Mouse (Mus musculus) urinary bladder, postnatal 4 days (tissue): ENCODE results near the gene Hmgcs2.

ENCODE experiments used
- DNase-seq, 2 experiments: peaks; one replicate each; pipeline ENCODE4 v3.0.0; 2021 to 2022; ENCODE audit warnings: low spot score in 2 of 2

Hmgcs2 gene

DNA sequence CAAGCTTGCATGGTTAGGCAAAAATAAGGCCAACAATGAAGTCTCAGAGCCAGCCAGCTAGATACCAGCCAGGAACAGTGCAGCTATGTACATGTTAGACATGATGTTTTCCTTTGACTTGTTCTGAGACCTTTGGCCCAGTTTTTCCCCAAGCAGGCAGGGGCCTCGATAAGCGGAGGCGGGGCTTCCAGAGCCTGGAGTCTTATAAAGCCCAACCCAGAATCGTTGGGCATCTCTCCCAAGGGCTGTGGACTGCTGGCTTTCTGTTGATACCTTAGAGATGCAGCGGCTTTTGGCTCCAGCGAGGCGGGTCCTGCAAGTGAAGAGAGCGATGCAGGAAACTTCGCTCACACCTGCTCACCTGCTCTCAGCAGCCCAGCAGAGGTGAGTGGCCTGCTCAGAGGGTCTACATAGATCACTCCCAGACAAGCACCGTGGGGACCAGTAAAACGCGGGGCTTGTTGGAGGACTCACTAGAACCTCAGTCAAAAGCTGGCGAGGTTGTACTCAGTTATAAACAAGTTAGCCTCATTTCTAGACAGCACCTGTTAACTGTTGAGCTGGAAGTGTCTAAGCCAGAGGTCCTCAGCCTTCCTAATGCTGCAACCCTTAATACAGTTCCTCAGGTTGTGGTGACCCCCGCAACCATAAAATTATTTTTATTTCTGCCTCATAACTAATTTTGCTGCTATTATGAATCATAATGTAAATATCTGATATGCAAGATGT lies at the start of gene Hmgcs2:
Gene Hmgcs2 (plus strand): TSS at position 232 of the 729 bp plus-strand sequence.
- peak in 1 of 2 experiments; percentile 76 for DNase-seq

DNA sequence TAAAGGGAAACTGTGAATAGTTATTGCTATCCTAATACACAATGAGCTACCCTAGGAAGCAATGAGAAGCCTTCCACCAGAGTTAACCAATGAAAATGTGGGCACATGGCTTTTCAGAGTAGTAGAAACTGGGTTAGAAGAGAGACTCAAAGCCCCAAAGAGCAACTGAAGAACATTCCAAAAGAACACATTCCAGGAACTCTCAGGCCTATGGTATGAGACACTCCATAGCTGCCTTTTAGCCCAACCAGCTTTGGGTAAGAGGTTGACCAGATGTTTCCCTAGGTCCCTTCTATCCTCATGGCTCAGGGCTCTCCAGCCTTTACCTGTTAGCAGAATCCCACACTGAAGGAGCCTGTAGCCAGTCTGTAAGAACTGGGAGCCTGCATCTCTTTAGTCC lies 46.7 kb upstream of the Hmgcs2 start:
- DNase-seq = no peak

DNA sequence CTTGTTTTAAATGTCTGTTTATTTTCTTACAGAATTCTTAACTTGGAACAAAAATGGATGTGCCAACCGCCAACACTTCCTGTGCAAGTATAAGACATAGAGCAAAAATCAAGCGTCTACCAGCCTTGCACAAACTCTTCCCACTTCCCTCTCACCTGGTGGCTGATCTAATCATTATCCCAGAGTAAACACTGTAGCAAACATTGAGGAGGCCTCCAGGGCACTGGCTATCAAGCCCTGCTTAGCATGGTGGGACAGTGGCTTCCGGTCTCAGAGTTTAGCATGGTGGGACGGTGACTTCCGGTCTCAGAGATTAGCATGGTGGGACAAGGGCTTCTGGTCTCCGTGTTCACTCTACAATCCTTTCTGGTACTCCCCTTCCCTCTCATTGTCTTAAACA lies 44.0 kb upstream of the Hmgcs2 start:
- DNase-seq = no peak

DNA sequence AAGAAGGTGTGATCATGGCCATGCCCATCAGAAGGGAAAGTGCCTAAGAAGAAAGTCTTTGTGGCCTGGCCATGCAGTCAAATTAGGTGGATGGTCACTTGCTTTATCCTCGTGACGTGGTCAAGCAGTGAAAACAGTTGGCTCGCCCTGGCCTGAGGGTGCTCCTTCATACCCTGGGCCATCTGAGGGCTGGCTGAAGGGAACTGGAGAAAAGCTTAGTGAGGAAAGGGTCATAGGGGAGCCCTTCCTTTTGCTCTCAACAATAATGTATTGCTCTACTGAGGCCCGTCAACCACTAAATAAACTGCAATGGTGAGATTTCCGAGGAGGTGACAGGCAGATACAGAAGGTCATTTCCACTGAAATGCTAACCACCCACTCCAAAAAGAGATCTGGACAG lies 43.0 kb upstream of the Hmgcs2 start:
- no peak for DNase-seq

DNA sequence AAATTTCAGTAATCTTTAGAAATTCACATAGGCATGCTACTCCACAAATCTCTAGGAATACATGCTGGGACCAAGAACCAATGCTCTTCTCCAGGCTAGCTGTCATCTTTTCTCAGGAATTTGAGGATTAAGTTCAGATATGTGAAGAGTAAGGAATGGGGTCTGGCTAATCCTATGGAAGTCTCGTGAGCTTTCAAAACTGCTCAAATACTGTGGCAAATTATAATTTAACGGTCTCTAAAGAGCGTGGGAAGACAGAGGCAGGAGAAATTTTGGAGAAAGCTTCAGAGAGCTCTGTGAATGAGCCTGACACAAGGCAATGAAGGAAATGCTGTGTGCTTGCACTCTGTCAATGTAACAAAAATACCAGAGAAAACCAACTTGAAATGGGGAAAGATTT lies 42.1 kb upstream of the Hmgcs2 start:
- DNase-seq = no peak

DNA sequence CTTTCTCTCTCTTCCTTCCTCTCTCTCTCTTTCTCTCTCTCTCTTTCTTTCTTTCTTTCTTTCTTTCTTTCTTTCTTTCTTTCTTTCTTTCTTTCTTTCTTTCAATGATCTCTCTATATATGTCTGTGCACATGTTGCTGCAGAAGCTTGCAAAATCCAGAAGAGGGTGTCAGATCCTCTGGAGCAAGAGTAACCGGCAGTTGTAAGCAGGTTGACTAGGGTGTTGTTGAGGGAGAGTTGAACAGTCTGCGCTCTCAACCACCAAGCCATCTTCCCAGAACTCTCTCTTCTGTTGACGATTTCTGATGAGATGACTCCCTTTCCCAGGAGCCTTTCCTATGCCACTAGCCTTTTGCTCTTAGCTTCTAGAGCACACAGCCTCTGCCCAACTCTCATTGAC lies 38.2 kb upstream of the Hmgcs2 start:
- no peak for DNase-seq

DNA sequence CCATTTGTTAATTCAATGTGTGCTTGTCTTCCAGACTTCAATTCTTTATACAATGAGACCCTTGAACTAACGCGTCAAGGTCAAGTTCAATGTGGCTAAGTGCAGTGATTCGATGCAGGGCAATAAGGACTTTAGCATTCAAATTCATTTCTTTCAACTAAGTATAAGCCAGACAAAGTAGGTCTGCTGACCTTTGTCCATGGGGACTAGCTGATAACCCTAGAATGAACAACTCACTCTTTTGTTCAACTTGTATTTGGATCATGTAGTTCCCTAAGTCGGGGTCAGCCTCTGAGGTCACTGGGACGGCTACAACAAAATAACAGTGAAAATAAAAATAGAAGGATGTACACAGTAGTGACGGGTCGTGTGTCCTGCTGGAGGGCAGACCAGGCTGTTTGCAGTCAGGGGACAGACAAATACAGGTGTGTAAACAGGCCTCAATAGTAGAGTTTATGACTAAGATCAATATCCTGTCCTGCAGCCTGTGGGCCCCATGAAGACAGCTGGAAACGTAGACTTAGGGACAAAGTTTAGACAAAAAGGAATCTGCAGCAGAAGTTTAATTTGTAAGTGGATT lies 37.7 kb upstream of the Hmgcs2 start:
- DNase-seq = no peak

DNA sequence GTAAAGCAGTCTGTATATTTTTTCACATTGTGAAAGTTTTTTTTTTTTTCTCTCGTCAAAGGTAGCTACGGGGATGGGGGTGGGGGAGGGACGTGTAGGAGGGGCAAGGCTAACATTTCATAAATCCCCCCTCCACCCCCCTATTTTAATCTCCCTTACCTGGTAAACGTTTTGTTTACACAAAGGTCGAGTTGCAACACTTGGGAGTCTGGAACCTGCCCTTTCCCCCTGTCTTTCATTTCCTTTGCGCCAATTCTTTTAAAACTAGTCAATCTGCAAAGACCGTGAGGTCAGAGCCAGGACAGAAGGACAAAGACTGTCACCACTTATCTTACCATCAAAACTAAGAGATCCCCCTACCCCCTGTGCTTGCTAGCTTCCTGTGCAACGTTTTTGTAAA lies 34.3 kb upstream of the Hmgcs2 start:
- no peak for DNase-seq

DNA sequence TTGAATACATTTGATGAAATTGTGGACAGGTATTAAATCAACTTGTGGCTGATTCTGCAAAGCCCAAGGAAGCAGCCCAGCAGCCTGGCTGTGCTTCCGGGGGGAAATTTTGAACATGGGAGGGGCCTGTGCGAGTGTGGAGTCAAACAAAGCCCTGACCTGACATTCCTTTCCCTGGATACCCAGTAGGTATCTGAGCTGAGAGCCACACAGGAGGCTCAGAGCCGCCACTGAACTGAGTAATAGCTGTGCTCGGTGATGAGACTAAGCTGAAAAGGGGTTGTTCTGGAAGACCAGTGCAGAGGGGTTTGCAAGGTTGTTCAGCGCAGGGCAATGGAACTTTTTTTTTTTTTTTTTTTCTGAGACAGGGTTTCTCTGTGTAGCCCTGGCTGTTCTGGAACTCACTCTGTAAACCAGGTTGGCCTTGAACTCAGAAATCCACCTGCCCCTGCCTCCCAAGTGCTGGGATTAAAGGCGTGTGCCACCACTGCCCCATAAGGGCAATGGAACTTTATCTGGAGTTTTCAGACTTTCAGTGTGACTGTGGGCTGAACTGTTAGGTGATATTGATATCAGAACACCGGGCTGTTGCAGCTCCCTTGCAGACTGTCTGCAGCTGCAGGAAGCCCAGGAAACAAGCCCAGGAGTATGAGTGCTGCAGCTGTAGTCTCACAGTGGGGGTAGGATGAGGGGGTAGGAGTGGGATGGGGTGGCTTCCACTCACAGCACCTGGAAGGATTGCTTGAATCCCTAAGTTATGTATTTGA lies 33.1 kb upstream of the Hmgcs2 start:
- no peak for DNase-seq

DNA sequence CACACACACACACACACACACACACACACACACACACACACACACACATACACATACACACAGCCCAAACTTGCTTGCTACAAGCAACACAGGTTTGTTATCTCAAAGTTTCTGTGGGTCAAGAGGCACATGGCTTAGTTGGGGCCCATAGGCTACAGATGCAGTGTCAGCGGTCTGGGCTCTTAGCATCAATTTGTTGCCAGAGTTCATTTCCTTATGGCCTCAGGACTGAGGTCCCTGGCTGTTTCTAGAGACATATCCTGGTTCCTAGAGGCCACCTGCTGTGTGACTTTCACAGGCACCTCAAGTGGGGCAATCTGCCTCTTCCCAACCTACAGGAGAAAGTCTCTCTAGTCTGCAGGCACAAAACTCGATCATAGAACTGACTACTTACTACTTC lies 30.9 kb upstream of the Hmgcs2 start:
- no peak for DNase-seq

DNA sequence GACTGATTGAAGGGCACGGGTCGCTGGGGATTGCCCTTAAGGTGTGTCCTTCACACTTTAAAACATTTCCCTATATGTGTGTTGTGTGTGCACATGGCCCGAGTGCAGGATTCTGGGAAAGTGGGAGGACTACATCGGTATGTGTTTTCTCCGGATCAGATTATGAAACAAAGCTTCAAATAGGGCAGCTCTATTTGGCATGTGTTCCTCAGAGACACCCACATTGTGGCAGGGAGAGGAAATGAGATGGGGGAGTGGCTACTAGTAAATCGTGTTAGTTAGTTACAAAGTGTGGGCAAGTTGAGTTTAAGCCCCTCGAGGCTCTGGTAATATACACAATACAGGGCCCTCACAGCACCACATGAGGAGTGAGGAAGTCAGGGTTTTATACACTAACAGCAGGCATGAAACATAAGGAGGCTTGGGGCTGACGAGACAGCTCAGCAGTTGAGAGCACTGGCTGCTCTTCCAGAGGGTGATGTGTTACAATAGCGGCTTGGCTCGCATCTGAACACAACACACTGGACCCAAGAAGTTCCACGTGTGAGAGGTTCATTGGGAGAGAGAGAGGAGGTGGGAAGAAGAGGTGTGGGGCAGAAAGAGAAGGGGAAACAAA lies 30.3 kb upstream of the Hmgcs2 start:
- DNase-seq = no peak

DNA sequence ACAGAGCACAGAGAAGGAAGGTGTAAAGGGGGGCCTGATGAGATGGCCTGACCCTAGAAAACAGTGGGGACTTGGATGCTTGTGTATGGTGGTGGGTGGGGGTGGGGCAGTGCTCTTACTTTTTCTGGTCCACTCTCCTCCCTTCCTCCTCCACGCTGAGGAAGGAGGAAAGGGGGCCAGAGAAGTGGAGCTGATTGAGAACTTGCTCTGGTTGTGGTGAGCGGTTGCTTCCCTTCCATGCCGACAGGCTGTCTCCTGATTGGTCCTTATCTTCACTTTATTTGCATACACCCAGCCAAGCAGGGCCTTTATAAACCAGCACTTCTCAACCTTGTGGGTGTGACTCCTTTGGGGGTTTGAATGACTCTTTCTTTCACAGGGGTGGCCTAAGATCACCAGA lies 26.2 kb upstream of the Hmgcs2 start:
- DNase-seq = no peak

DNA sequence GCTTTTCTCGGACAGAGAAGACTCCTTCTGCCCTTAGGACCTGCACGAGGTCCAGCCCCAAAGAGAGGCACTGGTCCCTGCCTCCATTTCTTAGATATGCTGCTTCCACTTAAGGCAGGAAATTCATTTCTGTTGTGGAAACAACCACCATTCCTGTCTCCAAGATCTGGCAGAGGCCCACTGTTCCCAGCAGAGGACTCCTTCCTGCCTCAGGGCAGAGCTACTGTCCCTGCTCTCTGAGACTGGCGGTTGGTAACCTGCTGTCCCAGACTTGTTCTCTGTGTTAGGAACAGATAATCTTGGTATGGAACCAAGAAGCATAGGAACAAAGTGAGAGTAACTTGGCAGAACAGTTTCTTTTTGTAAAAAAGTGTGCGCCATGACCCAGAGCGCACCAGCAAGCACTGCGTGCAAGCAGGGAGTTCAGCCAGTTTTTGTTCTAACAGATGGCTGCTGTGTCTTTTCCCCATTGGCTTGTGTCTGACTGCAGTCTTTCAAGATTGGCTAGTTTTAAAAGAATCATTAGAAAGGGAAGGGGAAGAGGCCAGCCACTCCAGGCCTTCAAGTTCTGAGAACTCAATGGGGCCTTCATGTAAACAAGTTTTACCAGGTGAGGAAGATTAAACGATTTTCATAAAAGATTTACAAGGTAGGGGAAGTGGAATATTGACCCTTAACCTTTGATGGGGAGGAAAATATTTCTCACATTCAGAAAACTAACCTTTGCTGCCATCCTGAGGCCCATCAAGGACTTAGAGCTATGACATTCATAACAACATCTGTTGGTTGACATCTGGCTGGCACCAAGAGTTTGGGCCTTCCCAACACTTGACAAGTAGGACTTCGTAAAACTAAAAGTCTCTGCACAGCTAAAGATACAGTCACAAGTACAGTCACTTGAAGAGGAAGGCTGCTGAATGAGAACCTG lies 25.3 kb upstream of the Hmgcs2 start:
- no peak for DNase-seq

DNA sequence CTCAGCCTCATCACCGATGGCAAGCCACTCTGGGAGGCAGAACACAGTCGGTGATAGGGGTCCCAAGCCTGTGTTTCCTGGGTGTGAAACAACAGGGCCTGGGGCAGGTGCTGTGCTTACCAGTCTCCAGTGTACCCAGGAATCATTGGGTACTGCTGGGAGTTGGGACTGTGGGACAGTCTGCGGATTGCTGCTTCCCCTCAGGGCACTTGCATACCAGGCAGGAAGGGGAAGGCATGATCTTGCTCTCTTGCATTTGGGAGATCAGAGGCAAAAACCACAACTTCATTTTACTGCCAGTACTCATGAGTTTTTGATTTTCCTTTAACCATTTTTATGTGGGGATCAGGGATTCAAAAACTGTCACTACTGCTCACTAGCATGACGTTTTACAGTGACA lies 21.5 kb upstream of the Hmgcs2 start:
- no peak for DNase-seq

DNA sequence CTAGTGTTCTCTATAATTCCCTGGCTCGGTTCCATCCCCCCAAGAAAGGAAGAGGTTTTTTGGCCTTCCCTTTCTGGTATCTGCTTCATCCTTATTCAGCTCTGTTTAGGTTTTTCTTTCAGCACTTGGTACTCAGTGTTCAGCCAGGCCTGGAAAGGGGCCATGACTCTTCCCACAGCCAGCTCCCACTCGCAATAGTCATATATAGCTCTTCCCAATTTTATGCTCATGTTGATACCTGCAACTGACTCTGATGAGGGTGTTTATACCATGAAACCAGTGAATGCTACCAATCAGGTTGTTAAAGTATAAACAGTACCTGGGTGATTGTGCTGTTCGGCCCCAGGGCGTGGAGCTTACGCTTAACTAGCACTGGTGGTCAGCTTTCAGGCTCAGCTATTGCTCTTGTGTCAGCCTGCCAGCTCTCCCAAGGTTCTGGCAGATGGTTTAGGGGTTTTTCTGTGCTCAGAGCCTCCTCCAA lies 20.9 kb upstream of the Hmgcs2 start:
- peak in 1 of 2 experiments; percentile 61 for DNase-seq

DNA sequence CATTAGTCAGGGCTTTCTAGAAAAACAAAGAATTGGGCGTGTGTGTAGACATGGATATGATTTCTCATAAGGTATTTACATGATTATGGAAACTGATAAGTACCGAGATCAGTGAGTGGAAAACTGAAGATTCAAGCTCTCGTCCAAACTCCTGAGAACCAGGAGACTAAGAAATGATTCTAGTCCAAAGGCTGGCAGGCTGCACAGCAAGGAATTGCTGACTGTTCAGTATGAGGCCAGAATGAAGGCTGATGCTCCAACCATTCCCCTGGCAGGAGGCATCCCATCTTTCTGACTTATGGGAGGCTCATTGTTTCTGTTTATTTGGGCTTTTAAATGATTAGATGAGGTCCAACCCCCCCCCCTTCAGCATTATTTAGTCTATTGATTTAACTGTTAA lies 19.7 kb upstream of the Hmgcs2 start:
- DNase-seq = no peak

DNA sequence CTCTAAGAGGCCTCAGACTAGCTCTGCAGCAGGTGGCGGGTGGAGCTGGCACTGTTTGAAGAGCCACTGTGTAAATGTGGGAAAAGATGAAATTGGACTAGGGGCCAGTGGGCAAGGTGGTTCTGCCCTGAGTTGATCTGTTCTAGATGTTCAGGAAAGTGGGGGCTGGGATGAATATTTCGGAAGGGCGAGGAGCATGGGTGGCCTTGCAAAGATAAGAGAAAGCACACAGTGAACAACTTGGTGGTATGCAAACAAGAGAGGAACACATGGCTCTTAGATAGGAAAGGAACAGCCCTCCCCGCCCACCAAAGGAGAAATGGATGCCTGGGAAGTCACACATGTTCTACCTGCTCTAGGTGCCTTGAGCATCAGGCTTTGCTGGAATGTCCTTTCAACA lies 18.8 kb upstream of the Hmgcs2 start:
- no peak for DNase-seq

DNA sequence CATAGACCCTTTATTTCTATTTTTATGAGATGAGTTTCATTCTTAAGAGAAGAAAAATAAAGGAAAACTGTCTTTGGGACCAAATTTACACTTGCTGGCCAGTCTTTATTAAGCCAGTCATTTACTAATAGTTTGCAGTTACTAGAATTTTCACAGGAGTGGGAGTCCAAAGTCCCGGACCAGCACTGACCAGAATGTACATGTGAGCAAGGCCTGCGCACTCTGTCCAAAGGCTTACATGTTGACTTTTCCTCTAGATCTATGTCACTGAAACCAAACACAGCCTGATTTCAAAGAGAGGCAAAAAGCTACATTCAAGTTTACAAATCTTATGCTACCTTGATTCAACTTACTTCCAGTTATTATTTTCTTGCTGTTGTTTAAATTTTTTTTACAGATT lies 18.1 kb upstream of the Hmgcs2 start:
- DNase-seq = no peak

DNA sequence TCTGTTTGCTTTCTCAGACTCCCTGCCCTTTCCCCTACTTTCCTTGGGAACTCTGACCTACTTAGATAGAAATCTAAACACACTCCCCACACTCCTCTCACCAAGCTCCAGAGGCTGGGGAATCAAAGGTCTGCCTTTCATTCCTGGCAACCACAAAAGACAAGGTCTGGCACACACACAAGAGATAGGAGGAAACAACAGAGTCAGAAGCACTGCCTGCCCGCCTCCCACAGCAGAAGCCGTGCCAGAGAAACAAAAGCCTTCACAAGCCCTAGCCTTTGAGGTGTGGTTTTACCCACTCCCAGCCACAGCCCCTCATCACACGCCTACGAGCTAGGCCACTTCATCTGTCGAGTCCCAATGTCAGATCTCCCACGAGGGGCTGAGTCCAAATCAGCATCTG lies 13.0 kb upstream of the Hmgcs2 start:
- peak in 1 of 2 experiments; percentile 46 for DNase-seq

DNA sequence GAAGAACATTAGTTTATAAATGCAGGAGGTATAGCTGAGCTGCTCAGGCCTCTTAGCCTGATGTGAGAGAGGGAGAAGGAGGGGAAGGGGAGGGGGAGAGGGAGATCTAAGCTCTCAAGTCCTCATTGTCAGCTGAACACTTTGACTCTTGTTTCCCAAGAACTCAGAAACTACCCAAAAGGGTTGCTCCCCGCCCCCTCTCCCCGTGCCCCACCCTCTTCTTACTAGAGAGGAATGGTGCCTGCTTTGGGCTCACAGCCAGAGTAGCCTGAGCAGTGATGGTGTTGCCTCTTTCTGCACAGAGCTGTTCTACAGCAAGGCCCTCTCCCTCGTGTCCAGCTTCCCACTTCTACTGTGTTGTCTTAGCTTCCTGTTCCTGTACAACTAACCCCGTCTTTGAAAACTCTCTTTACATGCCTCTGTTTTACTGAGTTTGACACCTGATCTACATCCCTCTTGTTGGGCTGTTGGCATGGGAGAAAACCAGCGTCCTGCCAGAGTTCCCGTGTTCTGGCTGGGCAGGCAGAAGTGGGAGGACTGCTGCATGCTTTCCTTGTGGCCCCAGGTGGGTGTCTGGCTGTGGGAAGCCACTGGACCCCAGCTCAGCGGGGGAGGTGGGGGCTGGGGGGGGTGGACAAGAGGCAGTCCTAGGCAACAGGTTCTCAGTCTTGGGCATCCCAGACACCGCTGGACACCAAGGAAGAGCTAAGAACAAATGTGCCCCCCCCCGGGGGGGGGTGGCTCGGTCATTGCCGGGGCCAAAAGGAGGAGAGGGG lies 6.4 kb upstream of the Hmgcs2 start:
- DNase-seq = no peak

DNA sequence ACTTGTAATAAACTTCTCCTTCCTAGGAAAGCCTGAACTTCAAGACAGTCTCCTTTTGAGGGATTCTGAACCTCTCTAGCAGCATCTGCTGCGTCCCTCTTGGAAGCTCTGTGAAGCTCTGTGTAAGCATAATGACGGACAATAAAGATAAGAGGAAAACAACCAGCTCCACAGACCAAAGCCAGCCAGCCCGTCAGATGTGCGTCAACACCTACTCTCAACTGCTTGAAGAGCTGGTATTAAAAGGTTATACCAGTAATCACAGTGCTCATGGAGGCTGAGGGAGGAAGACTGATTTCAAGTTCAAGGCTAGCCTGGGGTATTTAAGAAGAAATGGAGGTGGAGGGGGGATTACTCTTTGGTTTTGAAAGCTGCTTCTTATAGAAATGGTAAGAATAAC lies 553 bp upstream of the Hmgcs2 start:
- DNase-seq = no peak
